Mouse (Mus musculus) layer of hippocampus, postnatal 36 days (tissue): ENCODE results near the gene Gm15114. TPM values are rescaled to one million over a fixed set of nuclear protein-coding genes. Genes with fewer than 3 reads are reported as not detected.
"Not testable (repeated sequence)": the region's sequence is repeated elsewhere in the genome, so short reads cannot be mapped to it uniquely, and the experiment has no call there.

Experiments
- DNase-seq, 2 experiments: peaks; one replicate each; pipeline ENCODE4 v3.0.0; 2022
- total RNA-seq, 2 experiments: library from RNA; stranded (reverse); gene quantifications; 2 replicates each; pipeline ENCODE4 v1.2.3; 2021

Gm15114 gene
- total RNA-seq, result not detected

GRCm38 (mm10) chrX:148488649-148489048 lies at the start of gene Gm15114:
Gene Gm15114 (plus strand): TSS chrX:148488949.
- not testable (repeated sequence) for DNase-seq

Other genes with a start within 250 kb of the Gm15114 start
- not detected for gene Gm8334, start 126.2 kb downstream of the Gm15114 start, total RNA-seq
- gene Gm15127, start 174.6 kb downstream of the Gm15114 start, total RNA-seq, result not detected